Mouse (Mus musculus) midbrain, postnatal 0 days (tissue): Measurements from ENCODE around the gene Srrm1. TPM values are rescaled to one million over a fixed set of nuclear protein-coding genes. Genes with fewer than 3 reads are reported as not detected.
A peak's percentile ranks its signal among the peaks of the same experiment; 100 is the strongest.
"Not testable (repeated sequence)": the region's sequence is repeated elsewhere in the genome, so short reads cannot be mapped to it uniquely, and the experiment has no call there.

Experiments
- ATAC-seq: fragments of 200-750 bp; cut with Nextera tagmentation; 2 replicates; pipeline ENCODE4 v1.8.0; 2017; ENCODE audit warnings: moderate number of reproducible peaks, mild to moderate bottlenecking, moderate TSS enrichment, moderate library complexity; ENCODE audit not compliant: low FRiP score
- DNase-seq: peaks from one replicate; pipeline ENCODE4 v3.0.0-alpha.2; 2015; ENCODE audit warnings: low spot score
- H3K27ac ChIP-seq: fragments of 300-500 bp; sonication (generic); 2 replicates; pipeline ENCODE4 v1.5.1; 2014; ENCODE audit warnings: low read depth, mild to moderate bottlenecking, low read length, mixed read lengths
- H3K27me3 ChIP-seq: fragments of 300-500 bp; sonication (generic); 2 replicates; pipeline ENCODE4 v1.6.1; 2014; ENCODE audit warnings: low read length, control low read depth, mixed read lengths; ENCODE audit not compliant: insufficient read depth
- H3K36me3 ChIP-seq: fragments of 300-500 bp; sonication (generic); 2 replicates; pipeline ENCODE4 v1.6.1; 2014; ENCODE audit warnings: low read length, control low read depth, mixed read lengths; ENCODE audit not compliant: insufficient read depth
- H3K4me1 ChIP-seq: fragments of 300-500 bp; sonication (generic); 2 replicates; pipeline ENCODE4 v1.6.1; 2014; ENCODE audit warnings: mild to moderate bottlenecking, control low read depth, antibody characterized with exemption, low read length, mixed read lengths; ENCODE audit not compliant: insufficient read depth
- H3K4me2 ChIP-seq: fragments of 300-500 bp; sonication (generic); 2 replicates; pipeline ENCODE4 v1.6.1; 2014; ENCODE audit warnings: low read depth, mild to moderate bottlenecking, low read length, mixed read lengths; ENCODE audit not compliant: poor library complexity, severe bottlenecking
- H3K4me3 ChIP-seq: fragments of 300-500 bp; sonication (generic); 2 replicates; pipeline ENCODE4 v1.5.1; 2014; ENCODE audit warnings: low read depth, mild to moderate bottlenecking, low read length, moderate library complexity
- H3K9ac ChIP-seq: fragments of 300-500 bp; sonication (generic); replicated peaks from 2 replicates; pipeline ENCODE4 v1.6.1; 2014; ENCODE audit warnings: mild to moderate bottlenecking, low read length, moderate library complexity, mixed read lengths; ENCODE audit not compliant: poor library complexity, severe bottlenecking
- H3K9me3 ChIP-seq: fragments of 300-500 bp; sonication (generic); 2 replicates; pipeline ENCODE4 v1.6.1; 2016; ENCODE audit warnings: low read length, control low read depth
- CTCF ChIP-seq: IDR thresholded peaks from 2 replicates; pipeline ENCODE4 v1.5.1; 2016; ENCODE audit warnings: antibody characterized with exemption, mild to moderate bottlenecking
- WGBS: fragments of 180-500 bp; shearing (Covaris S2); extraction: QIAGEN DNeasy Blood & Tissue Kit; methylation state at CpG from one replicate; pipeline ENCODE4 v1.1.7; 2014; 5-methylcytosine and 5-hydroxymethylcytosine counted together
- polyA plus RNA-seq: library from polyadenylated mRNA; unstranded; fragments of >200 nt; fragmentation: Nextera tagmentation; extraction: Ambion mirVana; gene quantifications from 2 replicates; pipeline ENCODE4 v1.2.1, GENCODE M21; 2015
- total RNA-seq: library from RNA; depleted of rRNA; stranded (reverse); fragments of >200 nt; gene quantifications from 2 replicates; pipeline ENCODE4 v1.2.3, GENCODE M21; 2014

The Srrm1 gene
- total and polyA plus RNA-seq, 2 experiments from 2014 or later = 40.1 to 173 TPM

DNA sequence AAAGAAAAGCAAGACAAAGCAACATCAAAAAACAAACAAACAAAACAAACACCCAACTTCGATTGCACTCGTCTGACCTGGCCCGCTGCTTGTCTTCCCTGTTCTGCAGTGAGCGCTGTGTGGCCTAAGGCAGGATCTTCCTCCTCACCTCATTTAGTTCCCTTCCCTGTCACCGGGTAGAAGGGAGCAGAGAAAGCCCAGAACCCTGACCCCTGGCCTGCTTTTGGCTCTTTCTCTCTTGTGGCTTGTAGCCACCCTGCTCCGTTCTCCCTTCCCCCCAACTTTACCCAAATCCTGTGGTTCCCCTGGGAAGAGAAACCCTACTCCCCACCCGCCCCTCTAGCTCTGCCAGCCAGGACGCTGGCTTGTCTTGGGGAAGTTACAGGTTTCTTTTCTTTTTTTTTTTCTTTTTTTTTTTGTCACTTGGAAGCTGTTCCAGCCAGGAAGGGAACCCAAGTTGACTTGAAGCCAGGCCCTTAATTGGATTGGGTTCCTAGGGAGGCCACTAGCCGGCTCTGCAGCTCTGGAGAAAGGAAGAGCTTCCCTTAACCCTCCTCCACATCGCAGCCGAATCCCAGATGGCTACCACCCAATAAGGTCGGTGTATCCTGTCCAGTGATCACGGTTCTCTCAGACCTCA lies 70.3 kb downstream of the Srrm1 start:
- Histone ChIP-seq H3K4me2 (no peak overlapping the region), H3K36me3 (no peaks in the 10 kb centered on the region), H3K4me3 (no peak overlapping the region), H3K4me1 (no peaks in the 10 kb centered on the region), H3K27ac (no peak overlapping the region), H3K9ac (no peak overlapping the region), H3K27me3 (0 out of 2 replicates have a peak, but pooled peaks cover 4% of the 10 kb centered on the region), H3K9me3 (no peaks in the 10 kb centered on the region)
- no peak for TF ChIP-seq CTCF
- ATAC-seq (no peak), DNase-seq (no peak)
- 62% methylated on average over 13 of the region's 13 CpGs for WGBS

DNA sequence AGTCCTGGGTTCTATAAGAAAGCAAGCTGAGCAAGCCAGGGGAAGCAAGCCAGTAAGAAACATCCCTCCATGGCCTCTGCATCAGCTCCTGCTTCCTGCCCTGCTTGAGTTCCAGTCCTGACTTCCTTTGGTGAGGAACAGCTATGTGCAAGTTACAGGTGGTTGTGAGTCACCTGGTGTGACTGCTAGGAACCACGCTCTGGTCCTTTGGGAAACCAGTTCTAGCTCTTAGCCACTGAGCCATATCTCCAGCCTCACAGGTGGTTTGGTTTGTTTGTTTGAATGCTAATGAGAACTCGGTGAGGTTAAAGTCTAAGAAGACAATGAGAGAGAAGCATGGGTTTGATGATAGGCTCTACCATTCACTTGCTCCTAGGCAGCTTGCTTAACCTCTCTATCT lies 73.1 kb downstream of the Srrm1 start:
- H3K36me3 ChIP-seq, DNase-seq, H3K4me3 ChIP-seq, H3K4me1 ChIP-seq, H3K9me3 ChIP-seq, H3K27me3 ChIP-seq, ATAC-seq, H3K27ac ChIP-seq, H3K9ac ChIP-seq, H3K4me2 ChIP-seq: not testable (repeated sequence)
- 61% methylated on average over 2 of the region's 2 CpGs for WGBS

DNA sequence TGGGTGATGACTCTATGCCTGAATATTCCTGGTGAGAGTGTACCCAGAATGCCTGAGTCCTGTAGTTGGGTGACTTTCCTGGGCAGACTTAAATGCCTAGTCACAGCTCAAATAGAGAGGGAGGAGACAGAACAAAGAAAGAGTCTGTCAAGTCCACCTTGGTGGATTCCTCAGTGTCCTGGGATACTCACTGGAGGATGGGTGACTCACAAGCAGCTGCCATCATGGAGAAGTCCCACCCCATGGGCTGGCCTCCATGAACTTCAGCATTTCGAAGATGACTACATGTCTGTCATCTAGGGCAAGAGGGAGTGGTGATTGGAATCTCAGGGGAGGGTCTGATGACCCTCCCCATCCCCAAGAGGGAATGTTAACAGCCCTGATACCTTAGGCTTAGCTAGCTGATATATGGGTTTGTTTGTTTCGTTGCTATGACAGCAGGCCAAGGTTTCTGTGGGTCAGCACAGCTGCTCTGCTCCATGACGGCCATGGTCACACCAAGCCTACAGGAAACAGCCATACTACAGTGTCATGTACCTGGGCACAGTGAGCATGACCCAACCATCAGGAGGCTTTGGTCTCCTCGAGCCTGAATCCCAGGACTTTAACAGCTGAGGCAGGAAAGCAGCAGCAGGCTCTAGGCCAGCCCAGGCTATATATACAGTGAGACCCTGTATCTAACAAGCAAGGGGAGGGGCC lies 76.3 kb downstream of the Srrm1 start:
- Histone ChIP-seq H3K9ac (no peak overlapping the region), H3K27me3 (no peaks in the 10 kb centered on the region), H3K27ac (no peak overlapping the region), H3K4me2 (no peak overlapping the region), H3K36me3 (no peaks in the 10 kb centered on the region; the same call in 1 of the 2 replicates), H3K9me3 (no peaks in the 10 kb centered on the region), H3K4me3 (no peak overlapping the region), H3K4me1 (no peaks in the 10 kb centered on the region)
- no peak for TF ChIP-seq CTCF
- WGBS = 76% methylated on average over 4 of the region's 4 CpGs
- ATAC-seq = no peak
- no peak for DNase-seq

DNA sequence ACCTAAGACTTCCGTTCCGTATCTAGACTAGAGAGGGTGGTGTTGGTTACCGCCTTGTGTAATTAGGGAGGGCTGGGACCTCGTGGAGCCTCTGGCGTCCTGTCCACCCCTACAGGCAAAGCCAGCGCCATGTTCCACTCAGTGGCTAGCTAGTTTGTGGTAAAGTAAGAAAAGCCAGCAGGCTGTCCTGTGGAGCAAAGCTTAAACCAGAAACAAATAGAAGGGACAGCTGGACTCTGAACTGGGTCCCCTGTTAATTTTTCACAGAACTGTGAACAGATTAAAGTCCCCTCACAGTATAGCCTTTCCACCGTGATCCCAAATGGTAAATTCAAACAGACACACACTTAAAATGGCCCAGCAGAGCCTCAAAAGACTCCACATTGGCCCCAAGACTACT lies 78.4 kb downstream of the Srrm1 start:
- no peaks in the 10 kb centered on the region; the same call in 1 of the 2 replicates for H3K36me3 ChIP-seq
- 75% methylated on average over 7 of the region's 7 CpGs for WGBS
- H3K4me2 ChIP-seq = no peak overlapping the region
- H3K27me3 ChIP-seq = no peaks in the 10 kb centered on the region
- ATAC-seq (no peak), DNase-seq (no peak)
- no peak overlapping the region for H3K27ac ChIP-seq
- no peak for TF ChIP-seq CTCF
- no peaks in the 10 kb centered on the region for H3K9me3 ChIP-seq
- no peak overlapping the region for H3K4me3 ChIP-seq
- H3K9ac ChIP-seq = no peak overlapping the region
- H3K4me1 ChIP-seq = no peaks in the 10 kb centered on the region; the same call in 1 of the 2 replicates

DNA sequence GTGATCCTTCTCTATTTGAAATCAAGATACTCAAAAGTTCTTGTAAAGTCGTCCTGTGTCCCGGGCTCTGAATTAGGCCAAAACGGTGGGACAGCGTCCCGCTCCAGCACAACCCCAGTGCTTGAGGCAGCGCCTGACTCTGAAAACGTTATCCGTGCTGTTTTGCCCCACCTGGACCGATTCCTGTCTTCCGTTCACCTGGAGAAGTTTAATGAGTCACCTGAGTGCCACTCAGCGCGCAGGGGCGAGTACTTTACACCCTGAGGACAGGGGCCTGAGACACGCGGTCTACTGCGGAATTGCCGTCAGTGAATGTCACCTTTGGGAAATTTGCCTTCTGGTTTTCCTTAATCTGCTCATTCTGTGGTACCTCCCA lies 79.8 kb downstream of the Srrm1 start:
- DNase-seq (no peak), ATAC-seq (no peak)
- WGBS = 4% methylated on average over 17 of the region's 17 CpGs
- H3K36me3 ChIP-seq = no peaks in the 10 kb centered on the region; the same call in 1 of the 2 replicates
- H3K9ac ChIP-seq = no peak overlapping the region
- H3K4me1 ChIP-seq = no peaks in the 10 kb centered on the region; the same call in 1 of the 2 replicates
- no peak overlapping the region for H3K27ac ChIP-seq
- H3K4me2 ChIP-seq = peak overlapping the region; percentile 82
- no peaks in the 10 kb centered on the region for H3K27me3 ChIP-seq
- no peaks in the 10 kb centered on the region for H3K9me3 ChIP-seq
- no peak for TF ChIP-seq CTCF
- peak overlapping the region; percentile 90 for H3K4me3 ChIP-seq

DNA sequence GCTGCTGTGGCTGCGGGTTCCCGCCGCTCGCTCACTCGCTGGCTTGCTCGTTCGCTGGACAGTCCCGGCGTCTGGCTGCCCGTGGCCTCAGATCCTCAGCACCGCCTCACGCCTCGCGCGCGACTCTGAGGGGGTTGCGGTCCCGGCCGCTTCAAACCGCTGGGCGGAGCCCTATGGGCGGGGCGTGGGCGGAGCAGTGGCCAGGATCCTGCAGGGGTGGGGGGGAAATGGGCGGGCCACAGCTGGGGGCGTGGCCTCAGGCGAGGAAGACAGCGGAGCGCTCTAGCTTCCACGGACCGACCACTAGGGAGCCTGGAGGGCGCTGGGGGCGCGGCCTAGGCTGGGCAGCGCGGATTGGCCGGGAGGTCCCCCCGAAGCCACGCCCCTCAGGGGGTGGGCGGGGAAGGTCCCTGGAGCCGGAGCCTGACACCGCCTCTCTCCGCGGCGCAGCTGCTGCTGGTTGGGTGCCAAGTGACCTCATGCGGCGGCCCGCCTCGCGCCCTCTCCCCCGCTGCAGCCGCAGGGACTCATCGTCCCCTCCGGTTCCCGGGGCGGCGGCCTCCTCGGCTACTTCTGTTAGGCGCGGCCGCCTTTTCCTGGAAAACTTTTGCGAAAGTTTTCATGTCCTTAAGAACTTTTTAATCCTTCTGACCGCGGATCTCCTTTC lies 80.3 kb downstream of the Srrm1 start, which contains the start of gene Clic4:
Gene Clic4, minus strand, starts transcription at position 175 of the 667 bp plus-strand sequence.
- Histone ChIP-seq H3K9ac (peak within 1 kb of the TSS; percentile 70), H3K4me3 (peak within 1 kb of the TSS; percentile 90), H3K4me2 (peak within 1 kb of the TSS; percentile 82), H3K9me3 (no peaks in the 10 kb centered on the region), H3K27ac (peak within 1 kb of the TSS; percentile 60), H3K4me1 (no peaks in the 10 kb centered on the region; the same call in 1 of the 2 replicates), H3K36me3 (no peaks in the 10 kb centered on the region; the same call in 1 of the 2 replicates), H3K27me3 (no peaks in the 10 kb centered on the region)
- peak; percentile 98 for ATAC-seq
- peak; percentile 97 for DNase-seq
- peak; percentile 56 for TF ChIP-seq CTCF
- under 1% methylated on average over 47 of the region's 64 CpGs for WGBS
